Mouse (Mus musculus) stomach, embryonic 16.5 days (tissue): ENCODE measurements at regions not wholly inside any gene's neighbourhood (a gene's known extent, or its start where the extent isn't known, plus 50 kb on each side); places are given as distances from the start of the nearest gene placed in this dataset.

Source experiments
- ATAC-seq: fragments of 200-750 bp; cut with Nextera tagmentation; 2 replicates; pipeline ENCODE4 v1.8.0; 2017; ENCODE audit warnings: moderate number of reproducible peaks, moderate TSS enrichment; ENCODE audit not compliant: insufficient read depth, low FRiP score
- H3K27ac ChIP-seq: fragments of 300-500 bp; sonication (generic); 2 replicates; pipeline ENCODE4 v1.5.1; 2014; ENCODE audit warnings: low read length
- H3K27me3 ChIP-seq: fragments of 300-500 bp; sonication (generic); 2 replicates; pipeline ENCODE4 v1.6.1; 2014; ENCODE audit warnings: low read length, control low read depth, mixed read lengths; ENCODE audit not compliant: control insufficient read depth, insufficient read depth
- H3K36me3 ChIP-seq: fragments of 300-500 bp; sonication (generic); 2 replicates; pipeline ENCODE4 v1.6.1; 2014; ENCODE audit warnings: low read length; ENCODE audit not compliant: control insufficient read depth, insufficient read depth
- H3K4me1 ChIP-seq: fragments of 300-500 bp; sonication (generic); 2 replicates; pipeline ENCODE4 v1.6.1; 2014; ENCODE audit warnings: low read length, control low read depth, mixed read lengths; ENCODE audit not compliant: control insufficient read depth, insufficient read depth
- H3K4me2 ChIP-seq: fragments of 300-500 bp; sonication (generic); 2 replicates; pipeline ENCODE4 v1.6.1; 2014; ENCODE audit warnings: low read depth, low read length, mixed read lengths
- H3K4me3 ChIP-seq: fragments of 300-500 bp; sonication (generic); replicated peaks from 2 replicates; pipeline ENCODE4 v1.5.1; 2014; ENCODE audit warnings: mild to moderate bottlenecking, low read length
- H3K9ac ChIP-seq: fragments of 300-500 bp; sonication (generic); 2 replicates; pipeline ENCODE4 v1.6.1; 2014; ENCODE audit warnings: low read length
- H3K9me3 ChIP-seq: fragments of 300-500 bp; sonication (generic); replicated peaks from 2 replicates; pipeline ENCODE4 v1.6.1; 2016; ENCODE audit warnings: low read length, control low read depth; ENCODE audit not compliant: control insufficient read depth
- WGBS: fragments of 180-500 bp; shearing (Covaris S2); extraction: QIAGEN DNeasy Blood & Tissue Kit; methylation state at CpG from one replicate; pipeline ENCODE4 v1.1.7; 2014; 5-methylcytosine and 5-hydroxymethylcytosine counted together

DNA sequence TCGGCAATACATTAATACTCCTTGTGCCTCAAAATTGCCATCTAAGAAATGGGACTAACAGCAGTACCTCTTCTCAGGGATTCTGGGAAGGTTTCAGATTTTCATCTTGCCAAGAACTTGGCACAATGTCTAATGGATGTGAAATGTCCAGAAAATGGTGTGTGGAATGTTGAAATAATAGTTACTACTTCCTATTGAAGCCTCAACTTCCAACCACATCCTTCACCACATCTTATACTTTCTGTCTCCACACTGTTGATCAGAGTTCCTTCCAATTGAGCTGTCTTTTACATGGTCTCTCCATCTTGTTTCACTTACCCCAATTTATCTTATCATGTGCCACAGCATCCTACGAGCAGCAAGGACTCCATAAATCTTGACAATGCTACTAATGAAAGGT is 122.3 kb upstream of the Fmo9 start:
- H3K4me3 ChIP-seq = no peak overlapping the region

GRCm38 (mm10) chr1:166804333-166804732 is 122.7 kb upstream of the Fmo9 start:
- Histone ChIP-seq H3K9me3 (no peaks in the 10 kb centered on the region), H3K4me1 (no peaks in the 10 kb centered on the region), H3K9ac (no peak overlapping the region), H3K27ac (no peak overlapping the region), H3K36me3 (no peaks in the 10 kb centered on the region), H3K4me2 (no peak overlapping the region), H3K27me3 (no peaks in the 10 kb centered on the region), H3K4me3 (no peak overlapping the region)
- no peak for ATAC-seq
- WGBS = 52% methylated on average over 1 of the region's 1 CpGs

More for the DNA sequence above, 122.3 kb upstream of the Fmo9 start:
- H3K36me3 ChIP-seq = no peaks in the 10 kb centered on the region
- H3K4me2 ChIP-seq = no peak overlapping the region
- no peaks in the 10 kb centered on the region for H3K9me3 ChIP-seq
- no peaks in the 10 kb centered on the region for H3K27me3 ChIP-seq
- H3K9ac ChIP-seq = no peak overlapping the region
- no peak overlapping the region for H3K27ac ChIP-seq
- ATAC-seq = no peak
- 68% methylated on average over 2 of the region's 2 CpGs for WGBS
- H3K4me1 ChIP-seq = no peaks in the 10 kb centered on the region

GRCm38 (mm10) chr1:166807163-166807945 is 125.7 kb upstream of the Fmo9 start:
- H3K9me3 ChIP-seq = no peaks in the 10 kb centered on the region
- H3K4me3 ChIP-seq = no peak overlapping the region
- 67% methylated on average over 7 of the region's 7 CpGs for WGBS
- no peak overlapping the region for H3K9ac ChIP-seq
- H3K4me2 ChIP-seq = no peak overlapping the region
- H3K36me3 ChIP-seq = no peaks in the 10 kb centered on the region
- H3K4me1 ChIP-seq = no peaks in the 10 kb centered on the region
- ATAC-seq = no peak
- H3K27me3 ChIP-seq = no peaks in the 10 kb centered on the region
- no peak overlapping the region for H3K27ac ChIP-seq

DNA sequence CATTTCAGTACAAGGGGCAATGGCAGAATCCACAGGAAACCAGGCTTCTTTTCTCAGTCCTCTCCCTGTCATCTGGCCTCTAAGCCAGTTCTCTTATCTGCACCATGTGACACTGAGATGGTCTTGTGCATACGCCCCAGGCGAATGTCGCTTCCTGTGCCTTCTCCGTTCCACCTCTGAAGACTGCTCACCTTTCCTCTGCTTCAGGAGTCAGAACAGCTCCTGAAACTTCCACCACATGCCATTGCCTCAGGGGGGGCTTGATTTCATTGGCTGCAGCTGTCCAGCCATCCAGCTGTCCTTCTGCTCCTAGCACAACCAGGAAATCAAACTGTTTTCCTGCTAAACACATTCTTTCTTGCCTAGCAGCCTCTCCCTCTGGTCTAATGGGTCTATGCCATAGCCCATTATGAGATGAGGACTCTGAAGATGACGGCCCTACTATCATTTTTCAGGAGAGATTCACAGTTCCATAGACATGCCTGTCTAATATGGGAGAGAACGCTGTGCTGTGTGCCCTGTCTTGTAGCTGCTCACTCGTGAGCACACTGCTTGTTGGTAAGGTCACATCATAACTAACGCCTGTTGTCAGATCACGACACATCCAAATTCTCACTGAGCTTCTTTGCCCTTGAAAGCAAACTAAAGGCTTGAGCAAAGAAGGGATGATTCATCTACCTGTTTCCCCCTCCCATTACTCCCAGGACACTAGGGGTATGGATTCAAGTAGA is 129.9 kb upstream of the Fmo9 start:
- H3K4me2 ChIP-seq = no peak overlapping the region
- H3K9me3 ChIP-seq = no peaks in the 10 kb centered on the region
- H3K4me1 ChIP-seq = no peaks in the 10 kb centered on the region
- no peak overlapping the region for H3K9ac ChIP-seq
- H3K36me3 ChIP-seq = no peaks in the 10 kb centered on the region
- no peaks in the 10 kb centered on the region for H3K27me3 ChIP-seq
- no peak overlapping the region for H3K27ac ChIP-seq
- no peak for ATAC-seq
- H3K4me3 ChIP-seq = no peak overlapping the region
- 66% methylated on average over 9 of the region's 9 CpGs for WGBS

DNA sequence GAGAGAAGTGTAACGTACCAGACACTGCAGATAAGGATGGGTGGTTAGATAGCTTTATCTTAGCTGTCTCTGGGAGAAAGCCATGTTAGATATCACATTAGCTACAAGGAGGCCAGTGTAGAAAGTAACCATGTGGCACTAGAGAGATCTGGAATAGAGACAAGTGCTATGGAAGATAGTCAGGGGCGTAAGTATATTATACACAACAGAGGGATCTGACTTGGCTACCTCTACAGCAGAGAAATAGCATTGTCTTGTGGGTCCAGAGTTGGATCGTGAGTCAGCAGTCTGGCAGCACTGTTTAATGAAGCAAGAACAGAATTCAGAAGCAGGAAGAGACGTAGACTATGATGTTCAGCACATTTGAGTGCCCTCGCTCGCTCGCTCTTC is 130.4 kb upstream of the Fmo9 start:
- Histone ChIP-seq H3K36me3 (no peaks in the 10 kb centered on the region), H3K9me3 (no peaks in the 10 kb centered on the region), H3K4me1 (no peaks in the 10 kb centered on the region), H3K4me3 (no peak overlapping the region), H3K9ac (no peak overlapping the region), H3K4me2 (no peak overlapping the region), H3K27ac (no peak overlapping the region), H3K27me3 (no peaks in the 10 kb centered on the region)
- 79% methylated on average over 7 of the region's 7 CpGs for WGBS
- no peak for ATAC-seq

GRCm38 (mm10) chr1:166812920-166813439 is 131.3 kb upstream of the Fmo9 start:
- H3K9ac ChIP-seq = no peak overlapping the region
- H3K4me2 ChIP-seq = no peak overlapping the region
- H3K27ac ChIP-seq = no peak overlapping the region
- no peak for ATAC-seq
- no peaks in the 10 kb centered on the region for H3K4me1 ChIP-seq
- no peak overlapping the region for H3K4me3 ChIP-seq
- H3K9me3 ChIP-seq = no peaks in the 10 kb centered on the region
- H3K27me3 ChIP-seq = no peaks in the 10 kb centered on the region
- no peaks in the 10 kb centered on the region for H3K36me3 ChIP-seq
- WGBS = 82% methylated on average over 7 of the region's 7 CpGs

DNA sequence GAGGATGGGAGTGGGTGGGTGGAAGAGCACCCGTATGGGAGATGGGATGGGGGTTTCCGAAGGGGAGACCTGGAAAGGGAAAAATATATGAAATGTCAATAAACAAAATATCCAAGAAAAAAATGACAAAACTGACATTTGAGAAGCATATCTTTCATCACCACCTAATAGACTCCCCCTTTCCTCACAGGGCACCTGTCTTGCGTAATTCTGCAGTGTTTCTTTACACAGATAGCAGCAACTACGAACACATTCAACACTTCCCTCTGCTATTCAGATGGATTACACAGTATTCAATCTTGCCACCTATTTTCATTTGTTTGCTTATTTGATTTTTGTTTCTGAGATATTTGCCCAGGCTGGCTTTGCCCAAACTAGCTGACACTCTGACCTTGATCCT is 136.3 kb upstream of the Fmo9 start:
- no peak overlapping the region for H3K4me3 ChIP-seq
- H3K4me1 ChIP-seq = no peaks in the 10 kb centered on the region
- H3K9me3 ChIP-seq = no peaks in the 10 kb centered on the region
- WGBS = 76% methylated on average over 4 of the region's 4 CpGs
- H3K27me3 ChIP-seq = no peaks in the 10 kb centered on the region
- no peaks in the 10 kb centered on the region for H3K36me3 ChIP-seq
- H3K9ac ChIP-seq = no peak overlapping the region
- H3K27ac ChIP-seq = no peak overlapping the region
- no peak for ATAC-seq
- no peak overlapping the region for H3K4me2 ChIP-seq

DNA sequence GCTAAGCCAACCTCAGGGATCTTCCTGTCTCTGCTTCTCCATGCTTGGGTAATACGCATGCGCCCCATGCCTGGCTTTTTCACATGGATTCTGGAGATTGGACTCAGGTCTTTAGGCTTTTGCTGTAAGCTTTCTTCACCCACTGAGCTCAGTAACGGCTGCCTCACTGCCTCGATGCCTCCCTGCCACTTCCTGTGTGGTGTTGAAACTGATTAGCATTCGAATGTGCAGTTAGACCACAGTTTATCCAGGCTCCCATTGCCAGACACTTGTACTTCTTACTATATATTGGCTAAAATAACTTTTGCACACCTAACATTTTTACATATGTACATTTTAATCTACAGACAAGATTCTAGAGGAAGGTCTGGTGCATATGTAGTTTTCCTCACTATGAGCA is 137.0 kb upstream of the Fmo9 start:
- no peaks in the 10 kb centered on the region for H3K4me1 ChIP-seq
- H3K27me3 ChIP-seq = no peaks in the 10 kb centered on the region
- no peak for ATAC-seq
- WGBS = 78% methylated on average over 5 of the region's 5 CpGs
- H3K36me3 ChIP-seq = no peaks in the 10 kb centered on the region
- H3K9ac ChIP-seq = no peak overlapping the region
- H3K4me3 ChIP-seq = no peak overlapping the region
- no peak overlapping the region for H3K4me2 ChIP-seq
- no peak overlapping the region for H3K27ac ChIP-seq
- H3K9me3 ChIP-seq = no peaks in the 10 kb centered on the region

- 59% methylated on average over 7 of the region's 7 CpGs for whole genome bisulfite sequencing
- no peak overlapping the region for H3K4me3 ChIP-seq
- H3K36me3 ChIP-seq = no peaks in the 10 kb centered on the region
- no peaks in the 10 kb centered on the region for H3K9me3 ChIP-seq
- H3K27me3 ChIP-seq = no peaks in the 10 kb centered on the region
- H3K4me1 ChIP-seq = no peaks in the 10 kb centered on the region
- H3K9ac ChIP-seq = no peak overlapping the region
- H3K4me2 ChIP-seq = no peak overlapping the region
- no peak overlapping the region for H3K27ac ChIP-seq
- ATAC-seq = no peak
Measured at GRCm38 (mm10) chr1:166819420-166819819, 137.8 kb upstream of the Fmo9 start.
